Mouse (Mus musculus) CH12.LX (cell line): Measurements from ENCODE around the gene Ezr. TPM values are rescaled to one million over a fixed set of nuclear protein-coding genes. Genes with fewer than 3 reads are reported as not detected.

Experiments
- DNase-seq: peaks from one replicate; pipeline ENCODE4 v3.0.0-alpha.2; 2013; ENCODE audit errors: extremely low read depth
- H3K27ac ChIP-seq: 2 replicates; pipeline ENCODE4 v1.5.1; 2012; ENCODE audit warnings: low read depth, mild to moderate bottlenecking, control low read depth, moderate library complexity; ENCODE audit not compliant: insufficient read depth
- H3K27me3 ChIP-seq: replicated peaks from 2 replicates; pipeline ENCODE3; 2012; ENCODE audit warnings: inconsistent platforms
- H3K36me3 ChIP-seq, 2 experiments: replicated peaks in 1 of 2; 2 replicates each; pipeline versions ENCODE3 to v1.6.1; 2012; ENCODE audit warnings: inconsistent platforms in 1 of 2, low read length in 1 of 2, mild to moderate bottlenecking in 1 of 2, mixed read lengths in 1 of 2, moderate library complexity in 1 of 2; ENCODE audit not compliant: control insufficient read depth in 1 of 2, insufficient read depth in 1 of 2
- H3K4me1 ChIP-seq, 2 experiments: 2 replicates each; pipeline ENCODE4 v1.6.1; 2012; ENCODE audit warnings: inconsistent platforms in 1 of 2, moderate library complexity in 1 of 2; ENCODE audit not compliant: insufficient read depth in 2 of 2, control insufficient read depth in 1 of 2
- H3K4me2 ChIP-seq: 2 replicates; pipeline ENCODE4 v1.6.1; 2012; ENCODE audit warnings: low read depth, mild to moderate bottlenecking, control low read depth; ENCODE audit not compliant: poor library complexity, insufficient read depth, severe bottlenecking
- H3K4me3 ChIP-seq, 3 experiments: fragments of 150-350 bp in 1 of 3; sonication (generic) in 1 of 3; replicated peaks in 1 of 3; 2 replicates each; pipeline versions ENCODE3 to v1.5.1; 2011 to 2012; ENCODE audit warnings: low read depth in 2 of 3, low read length in 2 of 3, mild to moderate bottlenecking in 2 of 3, moderate library complexity in 2 of 3, control low read depth in 1 of 3, improper control_type of control experiment in 1 of 3, inconsistent platforms in 1 of 3, mixed read lengths in 1 of 3; ENCODE audit not compliant: poor library complexity in 1 of 3
- H3K79me2 ChIP-seq: replicated peaks from 2 replicates; pipeline ENCODE4 v1.6.1; 2012; ENCODE audit warnings: mild to moderate bottlenecking, moderate library complexity; ENCODE audit not compliant: control insufficient read depth, poor library complexity, insufficient read depth, severe bottlenecking; ENCODE audit errors: extremely low read depth
- H3K9ac ChIP-seq: 2 replicates; pipeline ENCODE4 v1.6.1; 2012; ENCODE audit warnings: low read depth, mild to moderate bottlenecking, control low read depth, moderate library complexity; ENCODE audit not compliant: insufficient read depth
- H3K9me3 ChIP-seq: replicated peaks from 2 replicates; pipeline ENCODE3; 2012; ENCODE audit warnings: low read length, inconsistent platforms, mixed read lengths
- BHLHE40 ChIP-seq: IDR thresholded peaks from 2 replicates; pipeline ENCODE4 v1.6.1; 2011; ENCODE audit warnings: mild to moderate bottlenecking, low read depth, low read length, improper control_type of control experiment
- CHD1 ChIP-seq: IDR thresholded peaks from 2 replicates; pipeline ENCODE4 v1.6.1; 2012; ENCODE audit warnings: low read depth, low read length, improper control_type of control experiment, inconsistent platforms
- CHD2 ChIP-seq: IDR thresholded peaks from 2 replicates; pipeline ENCODE4 v1.6.1; 2011; ENCODE audit warnings: low read length, improper control_type of control experiment
- E2F4 ChIP-seq: IDR thresholded peaks from 2 replicates; pipeline ENCODE4 v1.6.1; 2011; ENCODE audit warnings: low read depth, low read length, improper control_type of control experiment; ENCODE audit not compliant: insufficient replicate concordance
- ELF1 ChIP-seq: IDR thresholded peaks from 2 replicates; pipeline ENCODE4 v1.6.1; 2014; ENCODE audit warnings: low read depth, mild to moderate bottlenecking, inconsistent platforms, low read length, improper control_type of control experiment
- ETS1 ChIP-seq: conservative IDR thresholded peaks from 2 replicates; pipeline ENCODE4 v1.6.1; 2012; ENCODE audit warnings: low read depth, mild to moderate bottlenecking, inconsistent platforms, low read length, improper control_type of control experiment, moderate library complexity
- GABPA ChIP-seq: IDR thresholded peaks from 2 replicates; pipeline ENCODE4 v1.6.1; 2012; ENCODE audit warnings: low read depth, low read length, improper control_type of control experiment, inconsistent platforms; ENCODE audit not compliant: insufficient replicate concordance
- IRF4 ChIP-seq: IDR thresholded peaks from 2 replicates; pipeline ENCODE4 v1.6.1; 2014; ENCODE audit warnings: low read depth, mild to moderate bottlenecking, inconsistent platforms, low read length, improper control_type of control experiment
- JUN ChIP-seq: IDR thresholded peaks from 2 replicates; pipeline ENCODE4 v1.6.1; 2011; ENCODE audit warnings: low read depth, mild to moderate bottlenecking, low read length, improper control_type of control experiment, moderate library complexity; ENCODE audit not compliant: insufficient read depth
- JUND ChIP-seq: conservative IDR thresholded peaks from 2 replicates; pipeline ENCODE4 v1.6.1; 2011; ENCODE audit warnings: low read depth, low read length, improper control_type of control experiment
- KAT2A ChIP-seq: IDR thresholded peaks from 2 replicates; pipeline ENCODE4 v1.6.1; 2012; ENCODE audit warnings: low read length, improper control_type of control experiment, inconsistent platforms; ENCODE audit not compliant: insufficient replicate concordance
- MAFK ChIP-seq: IDR thresholded peaks from 2 replicates; pipeline ENCODE4 v1.6.1; 2011; ENCODE audit warnings: low read length, improper control_type of control experiment; ENCODE audit not compliant: insufficient replicate concordance
- MAX ChIP-seq: IDR thresholded peaks from 2 replicates; pipeline ENCODE4 v1.6.1; 2011; ENCODE audit warnings: low read length, improper control_type of control experiment
- MAZ ChIP-seq: IDR thresholded peaks from 2 replicates; pipeline ENCODE4 v1.6.1; 2012; ENCODE audit warnings: low read depth, mild to moderate bottlenecking, inconsistent platforms, low read length, improper control_type of control experiment, moderate library complexity
- NRF1 ChIP-seq: IDR thresholded peaks from 2 replicates; pipeline ENCODE4 v1.6.1; 2014; ENCODE audit warnings: low read depth, mild to moderate bottlenecking, inconsistent platforms, low read length, improper control_type of control experiment, moderate library complexity
- RAD21 ChIP-seq: IDR thresholded peaks from 2 replicates; pipeline ENCODE4 v1.6.1; 2011; ENCODE audit warnings: low read depth, mild to moderate bottlenecking, low read length, improper control_type of control experiment, moderate library complexity
- SIN3A ChIP-seq: IDR thresholded peaks from 2 replicates; pipeline ENCODE4 v1.6.1; 2012; ENCODE audit warnings: low read length, improper control_type of control experiment, inconsistent platforms
- TCF12 ChIP-seq: IDR thresholded peaks from 2 replicates; pipeline ENCODE4 v1.6.1; 2014; ENCODE audit warnings: low read depth, mild to moderate bottlenecking, inconsistent platforms, low read length, improper control_type of control experiment
- UBTF ChIP-seq: IDR thresholded peaks from 2 replicates; pipeline ENCODE4 v1.6.1; 2012; ENCODE audit warnings: low read depth, mild to moderate bottlenecking, inconsistent platforms, low read length, improper control_type of control experiment, moderate library complexity
- USF1 ChIP-seq: IDR thresholded peaks from 2 replicates; pipeline ENCODE4 v1.6.1; 2014; ENCODE audit warnings: low read depth, mild to moderate bottlenecking, inconsistent platforms, low read length, improper control_type of control experiment
- ZC3H11A ChIP-seq: IDR thresholded peaks from 2 replicates; pipeline ENCODE4 v1.6.1; 2012; ENCODE audit warnings: low read depth, mild to moderate bottlenecking, inconsistent platforms, low read length, improper control_type of control experiment
- ZKSCAN1 ChIP-seq: IDR thresholded peaks from 2 replicates; pipeline ENCODE4 v1.6.1; 2012; ENCODE audit warnings: low read depth, inconsistent platforms, low read length, improper control_type of control experiment, borderline replicate concordance
- ZNF384 ChIP-seq: IDR thresholded peaks from 2 replicates; pipeline ENCODE4 v1.6.1; 2012; ENCODE audit warnings: low read depth, low read length, improper control_type of control experiment, inconsistent platforms
- dilution Hi-C: fragments of 300-500 bp; cut with MboI; formaldehyde crosslinking; loops from 2 replicates; pipeline ENCODE4 v1.14.3; 2020; ENCODE audit warnings: low sequenced_read_pairs; ENCODE audit not compliant: extremely low pct_unique_long_range_greater_than_20kb, extremely low pct_ligation_motif_present
- in situ Hi-C: fragments of 300-500 bp; cut with MboI; formaldehyde crosslinking; loops from 3 replicates; pipeline ENCODE4 v1.14.3; 2019; ENCODE audit warnings: low sequenced_read_pairs, low pct_ligation_motif_present, low pct_unique_long_range_greater_than_20kb, mixed read lengths
- polyA plus RNA-seq: library from polyadenylated mRNA; unstranded; fragments of >175 nt; gene quantifications from 2 replicates; pipeline ENCODE4 v1.2.1, GENCODE M21; 2012; ENCODE audit warnings: low read depth; ENCODE audit not compliant: insufficient read length
- total RNA-seq, 2 experiments: library from RNA; depleted of rRNA; stranded (reverse); fragments of 300-350 nt in 1 of 2; fragments of >200 nt in 1 of 2; gene quantifications; 2 replicates each; pipeline ENCODE4 v1.2.3; 2012 to 2014

The Ezr gene
- total and polyA plus RNA-seq, 3 experiments = 107 to 207 (median 123) TPM

GRCm38 (mm10) chr17:6755873-6756272, 26.7 kb downstream of the Ezr start:
- no peaks in the 10 kb centered on the region for H3K27me3 ChIP-seq
- no peak overlapping the region for H3K9ac ChIP-seq
- in situ Hi-C loops (no loop called here), dilution Hi-C loops (no loop called here)
- H3K79me2 ChIP-seq = peaks cover 28% of the 10 kb centered on the region
- TF ChIP-seq CHD2 (no peak), SIN3A (no peak), IRF4 (no peak), E2F4 (no peak), RAD21 (no peak), ETS1 (peak; percentile 44), NRF1 (no peak), UBTF (no peak), ELF1 (no peak)
- peaks cover 14 to 46% of the 10 kb centered on the region in 2 experiments for H3K4me1 ChIP-seq
- peaks cover 73 to 90% of the 10 kb centered on the region in 2 experiments for H3K36me3 ChIP-seq
- H3K4me3 ChIP-seq = no peak overlapping the region
- H3K4me2 ChIP-seq = no peak overlapping the region
- H3K9me3 ChIP-seq = no peaks in the 10 kb centered on the region
- peak; percentile 43 for DNase-seq
- H3K27ac ChIP-seq = no peak overlapping the region

DNA sequence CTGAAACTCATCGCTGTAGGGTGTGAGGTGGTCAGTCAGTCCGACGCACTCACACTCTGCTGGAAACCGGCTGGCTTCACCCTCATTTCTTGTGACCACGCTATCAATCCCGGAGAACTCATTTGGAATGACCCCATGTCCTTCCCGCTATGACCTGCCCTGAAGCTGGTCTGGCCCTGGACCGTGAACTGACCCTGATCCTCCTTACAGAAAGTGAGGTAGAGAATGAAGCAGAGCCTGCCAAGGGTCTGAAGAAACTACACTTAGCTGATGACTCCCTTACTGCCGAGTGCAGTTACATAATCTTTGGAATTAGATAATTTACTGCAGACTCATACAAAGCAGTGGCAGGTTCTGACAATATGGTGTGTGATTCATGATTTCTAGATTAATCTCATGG, 27.4 kb downstream of the Ezr start:
- Histone ChIP-seq H3K27ac (no peak overlapping the region), H3K4me2 (no peak overlapping the region), H3K4me3 (no peak overlapping the region), H3K27me3 (no peaks in the 10 kb centered on the region), H3K79me2 (peaks cover 24% of the 10 kb centered on the region), H3K9me3 (no peaks in the 10 kb centered on the region), H3K4me1 (peaks cover 11 to 42% of the 10 kb centered on the region in 2 experiments), H3K9ac (no peak overlapping the region), H3K36me3 (peaks cover 80 to 95% of the 10 kb centered on the region in 2 experiments)
- no peak for DNase-seq
- in situ Hi-C loops (no loop called here), dilution Hi-C loops (no loop called here)
- TF ChIP-seq CHD1 (no peak), ZKSCAN1 (no peak), JUND (no peak), USF1 (no peak), MAZ (no peak), TCF12 (no peak), ETS1 (no peak), KAT2A (no peak), ZC3H11A (no peak), MAX (no peak), BHLHE40 (no peak), CHD2 (no peak), JUN (no peak), MAFK (no peak), ZNF384 (no peak), GABPA (no peak), SIN3A (no peak)
